Mouse (Mus musculus) midbrain, postnatal 0 days (tissue): ENCODE measurements around the gene Gm21818. TPM values are rescaled to one million over a fixed set of nuclear protein-coding genes. Genes with fewer than 3 reads are reported as not detected.
"Not testable (repeated sequence)": the region's sequence is repeated elsewhere in the genome, so short reads cannot be mapped to it uniquely, and the experiment has no call there.

ENCODE experiments used
- ATAC-seq: fragments of 200-750 bp; cut with Nextera tagmentation; 2 replicates; pipeline ENCODE4 v1.8.0; 2017; ENCODE audit warnings: moderate number of reproducible peaks, mild to moderate bottlenecking, moderate TSS enrichment, moderate library complexity; ENCODE audit not compliant: low FRiP score
- DNase-seq: peaks from one replicate; pipeline ENCODE4 v3.0.0-alpha.2; 2015; ENCODE audit warnings: low spot score
- H3K27ac ChIP-seq: fragments of 300-500 bp; sonication (generic); 2 replicates; pipeline ENCODE4 v1.5.1; 2014; ENCODE audit warnings: low read depth, mild to moderate bottlenecking, low read length, mixed read lengths
- H3K27me3 ChIP-seq: fragments of 300-500 bp; sonication (generic); 2 replicates; pipeline ENCODE4 v1.6.1; 2014; ENCODE audit warnings: low read length, control low read depth, mixed read lengths; ENCODE audit not compliant: insufficient read depth
- H3K36me3 ChIP-seq: fragments of 300-500 bp; sonication (generic); 2 replicates; pipeline ENCODE4 v1.6.1; 2014; ENCODE audit warnings: low read length, control low read depth, mixed read lengths; ENCODE audit not compliant: insufficient read depth
- H3K4me1 ChIP-seq: fragments of 300-500 bp; sonication (generic); 2 replicates; pipeline ENCODE4 v1.6.1; 2014; ENCODE audit warnings: mild to moderate bottlenecking, control low read depth, antibody characterized with exemption, low read length, mixed read lengths; ENCODE audit not compliant: insufficient read depth
- H3K4me2 ChIP-seq: fragments of 300-500 bp; sonication (generic); 2 replicates; pipeline ENCODE4 v1.6.1; 2014; ENCODE audit warnings: low read depth, mild to moderate bottlenecking, low read length, mixed read lengths; ENCODE audit not compliant: poor library complexity, severe bottlenecking
- H3K4me3 ChIP-seq: fragments of 300-500 bp; sonication (generic); 2 replicates; pipeline ENCODE4 v1.5.1; 2014; ENCODE audit warnings: low read depth, mild to moderate bottlenecking, low read length, moderate library complexity
- H3K9ac ChIP-seq: fragments of 300-500 bp; sonication (generic); replicated peaks from 2 replicates; pipeline ENCODE4 v1.6.1; 2014; ENCODE audit warnings: mild to moderate bottlenecking, low read length, moderate library complexity, mixed read lengths; ENCODE audit not compliant: poor library complexity, severe bottlenecking
- H3K9me3 ChIP-seq: fragments of 300-500 bp; sonication (generic); 2 replicates; pipeline ENCODE4 v1.6.1; 2016; ENCODE audit warnings: low read length, control low read depth
- WGBS: fragments of 180-500 bp; shearing (Covaris S2); extraction: QIAGEN DNeasy Blood & Tissue Kit; methylation state at CpG from one replicate; pipeline ENCODE4 v1.1.7; 2014; 5-methylcytosine and 5-hydroxymethylcytosine counted together
- polyA plus RNA-seq: library from polyadenylated mRNA; unstranded; fragments of >200 nt; fragmentation: Nextera tagmentation; extraction: Ambion mirVana; gene quantifications from 2 replicates; pipeline ENCODE4 v1.2.1, GENCODE M21; 2015
- total RNA-seq: library from RNA; depleted of rRNA; stranded (reverse); fragments of >200 nt; gene quantifications from 2 replicates; pipeline ENCODE4 v1.2.3, GENCODE M21; 2014; rRNA removed

The Gm21818 gene
- not detected in 2 replicates for total RNA-seq
- not detected in 2 replicates for polyA plus RNA-seq

DNA sequence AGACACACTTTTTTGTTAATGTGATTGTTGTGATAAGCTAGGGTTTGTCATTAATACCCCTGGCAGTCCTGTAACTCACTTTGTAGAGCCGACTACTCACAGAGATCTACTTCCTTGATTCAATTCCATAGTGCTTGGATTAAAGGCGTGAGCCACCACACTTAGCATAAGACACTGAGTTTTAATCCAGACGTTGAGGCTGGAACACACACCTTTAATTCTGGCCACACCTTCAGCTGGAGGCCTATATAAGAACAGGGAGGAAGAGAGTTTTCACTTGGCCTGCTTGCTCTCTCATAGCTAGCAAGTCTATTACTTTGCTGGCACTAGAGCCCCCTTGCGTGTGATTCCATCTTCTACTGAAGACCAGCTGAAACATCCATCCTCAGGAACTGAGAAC lies at the start of gene Gm21818:
Gene Gm21818 (plus strand): TSS at position 301 of the 400 bp plus-strand sequence.
- H3K4me3 ChIP-seq, H3K27ac ChIP-seq, H3K9me3 ChIP-seq, ATAC-seq, DNase-seq, H3K9ac ChIP-seq, H3K4me1 ChIP-seq, H3K27me3 ChIP-seq, H3K36me3 ChIP-seq, H3K4me2 ChIP-seq: not testable (repeated sequence)
- 79% methylated on average over 4 of the region's 4 CpGs for WGBS

DNA sequence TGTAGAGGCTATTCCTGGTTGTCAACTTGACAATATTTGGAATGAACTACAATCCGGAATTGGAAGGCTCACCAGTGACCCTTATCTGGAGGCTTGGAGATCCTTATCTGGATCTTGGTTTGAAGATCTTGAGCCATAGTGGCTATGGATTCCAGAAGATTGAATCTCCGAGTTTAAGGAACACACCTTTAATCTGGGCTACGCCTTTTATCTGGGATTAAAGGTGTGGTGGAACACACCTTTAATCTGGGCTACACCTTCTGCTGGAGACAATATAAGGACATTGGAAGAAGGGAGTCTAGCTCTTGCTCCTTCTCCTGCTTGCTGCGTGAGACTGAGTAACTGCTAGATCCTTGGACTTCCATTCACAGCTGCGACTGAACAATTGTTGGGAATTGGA lies 32.3 kb upstream of the Gm21818 start, which contains the start of gene Gm20767:
Gene Gm20767 (plus strand): TSS at position 301 of the 400 bp plus-strand sequence.
- H3K27ac ChIP-seq, DNase-seq, H3K9ac ChIP-seq, H3K36me3 ChIP-seq, H3K27me3 ChIP-seq, H3K4me2 ChIP-seq, ATAC-seq, H3K4me1 ChIP-seq, H3K4me3 ChIP-seq, H3K9me3 ChIP-seq: not testable (repeated sequence)
- WGBS, result 98% methylated on average over 2 of the region's 5 CpGs

DNA sequence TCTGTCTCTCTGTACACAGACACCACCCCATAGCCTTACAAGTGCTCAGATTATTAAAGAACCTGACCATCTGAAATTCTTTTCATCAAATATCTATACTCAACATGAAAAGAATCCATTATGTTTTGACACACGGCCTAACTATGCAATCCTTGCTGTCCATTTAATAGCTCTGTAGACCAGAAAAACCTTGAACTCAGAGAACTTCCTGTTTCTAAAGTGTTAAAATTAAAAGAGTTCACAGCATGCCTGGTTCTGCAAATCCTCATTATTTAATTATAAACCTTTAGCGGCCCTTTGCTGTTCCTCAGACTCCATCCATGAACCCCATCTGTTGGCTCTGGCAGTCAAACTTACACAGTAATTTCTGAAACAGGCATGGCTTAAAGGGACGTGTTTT lies 29.9 kb upstream of the Gm21818 start:
- H3K4me2 ChIP-seq, H3K27ac ChIP-seq, H3K4me3 ChIP-seq, H3K4me1 ChIP-seq, H3K9me3 ChIP-seq, DNase-seq, H3K9ac ChIP-seq, ATAC-seq, H3K36me3 ChIP-seq, H3K27me3 ChIP-seq: not testable (repeated sequence)
- 74% methylated on average over 2 of the region's 3 CpGs for WGBS

DNA sequence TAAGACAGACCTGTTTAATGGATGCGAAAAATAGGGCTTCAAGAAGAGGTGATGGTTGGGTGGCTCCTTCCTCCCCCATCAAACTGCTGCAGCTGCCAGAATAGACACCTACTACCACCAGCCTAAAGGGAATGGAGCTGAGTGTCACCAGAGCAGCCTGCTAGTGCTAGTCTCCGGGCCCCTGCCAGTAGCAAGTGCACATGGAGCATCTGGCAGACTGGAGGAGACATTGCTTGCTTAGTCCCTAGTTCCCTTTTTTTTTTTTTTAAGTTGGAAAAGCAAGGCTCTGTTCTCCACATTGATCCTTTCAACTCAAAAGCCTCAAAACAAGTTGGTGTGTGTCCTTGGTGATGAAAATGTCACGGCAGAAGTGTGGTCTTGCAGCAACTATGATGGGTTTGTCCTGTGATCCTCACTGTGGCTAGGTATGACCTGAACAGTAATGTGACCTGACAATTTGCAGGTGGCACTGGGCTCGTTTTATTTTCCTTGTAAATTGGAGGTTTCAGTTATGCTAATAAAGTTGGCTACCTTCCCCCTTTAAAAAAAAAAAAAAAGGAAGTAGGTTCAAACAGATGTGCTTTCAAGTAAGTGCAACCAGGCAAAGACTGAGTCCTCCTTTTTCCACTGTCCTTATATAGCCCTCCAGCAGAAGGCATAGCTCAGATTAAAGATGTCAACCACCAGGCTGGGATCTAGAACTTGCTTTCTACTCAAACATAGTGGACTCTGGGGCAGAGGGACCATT lies 22.4 kb upstream of the Gm21818 start:
- WGBS, result 64% methylated on average over 3 of the region's 4 CpGs

DNA sequence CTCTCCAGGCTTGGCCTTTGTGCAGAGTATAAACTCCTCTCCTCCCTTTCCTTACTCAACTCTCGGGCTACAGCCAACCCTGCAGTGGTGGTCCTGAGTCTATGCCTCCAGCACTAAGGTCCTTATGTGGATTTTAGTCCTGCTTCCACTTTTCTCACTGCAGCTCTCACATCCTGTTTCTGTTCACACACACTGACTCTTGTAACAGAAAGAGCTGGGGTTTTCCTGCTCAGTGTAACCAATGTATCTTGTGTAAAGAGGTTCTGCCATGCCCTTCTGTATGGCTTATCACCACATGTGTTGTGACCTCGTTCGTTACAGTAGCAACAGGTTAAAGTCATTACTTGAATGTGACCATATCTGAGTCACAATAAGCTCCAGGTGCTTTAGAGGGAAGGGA lies 21.6 kb upstream of the Gm21818 start:
- H3K4me2 ChIP-seq, H3K9ac ChIP-seq, H3K27me3 ChIP-seq, ATAC-seq, H3K9me3 ChIP-seq, H3K36me3 ChIP-seq, H3K4me3 ChIP-seq, H3K27ac ChIP-seq, DNase-seq, H3K4me1 ChIP-seq: not testable (repeated sequence)
- 71% methylated on average over 3 of the region's 3 CpGs for WGBS

More for the DNA sequence above, 22.4 kb upstream of the Gm21818 start:
- not testable (repeated sequence) for H3K4me2 ChIP-seq, H3K4me3 ChIP-seq, H3K27ac ChIP-seq, H3K9ac ChIP-seq, H3K27me3 ChIP-seq, H3K4me1 ChIP-seq, H3K36me3 ChIP-seq, ATAC-seq, H3K9me3 ChIP-seq, DNase-seq

DNA sequence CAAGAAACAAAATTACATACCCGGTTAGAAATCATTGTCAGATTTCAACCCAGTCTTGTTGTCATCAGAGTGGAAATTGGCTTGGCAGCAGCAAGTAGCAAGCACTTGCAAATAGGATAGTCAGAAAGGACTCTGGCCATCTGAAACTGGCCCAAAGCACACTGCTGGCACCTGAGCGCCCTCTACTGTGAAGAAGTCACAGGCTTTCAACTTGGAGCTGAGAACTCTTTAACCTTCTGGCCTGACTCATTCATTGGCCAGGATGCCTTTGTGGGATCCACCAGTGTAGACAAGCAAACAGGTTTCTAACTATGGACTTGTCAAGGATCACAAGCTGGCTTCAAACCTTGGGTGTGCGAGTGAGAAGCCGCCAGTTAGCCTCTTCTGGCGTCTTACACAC lies 3.9 kb upstream of the Gm21818 start:
- H3K4me3 ChIP-seq, H3K9me3 ChIP-seq, H3K9ac ChIP-seq, H3K27ac ChIP-seq, H3K4me2 ChIP-seq, H3K36me3 ChIP-seq, H3K27me3 ChIP-seq, H3K4me1 ChIP-seq, DNase-seq, ATAC-seq: not testable (repeated sequence)
- WGBS, result 52% methylated on average over 5 of the region's 5 CpGs

DNA sequence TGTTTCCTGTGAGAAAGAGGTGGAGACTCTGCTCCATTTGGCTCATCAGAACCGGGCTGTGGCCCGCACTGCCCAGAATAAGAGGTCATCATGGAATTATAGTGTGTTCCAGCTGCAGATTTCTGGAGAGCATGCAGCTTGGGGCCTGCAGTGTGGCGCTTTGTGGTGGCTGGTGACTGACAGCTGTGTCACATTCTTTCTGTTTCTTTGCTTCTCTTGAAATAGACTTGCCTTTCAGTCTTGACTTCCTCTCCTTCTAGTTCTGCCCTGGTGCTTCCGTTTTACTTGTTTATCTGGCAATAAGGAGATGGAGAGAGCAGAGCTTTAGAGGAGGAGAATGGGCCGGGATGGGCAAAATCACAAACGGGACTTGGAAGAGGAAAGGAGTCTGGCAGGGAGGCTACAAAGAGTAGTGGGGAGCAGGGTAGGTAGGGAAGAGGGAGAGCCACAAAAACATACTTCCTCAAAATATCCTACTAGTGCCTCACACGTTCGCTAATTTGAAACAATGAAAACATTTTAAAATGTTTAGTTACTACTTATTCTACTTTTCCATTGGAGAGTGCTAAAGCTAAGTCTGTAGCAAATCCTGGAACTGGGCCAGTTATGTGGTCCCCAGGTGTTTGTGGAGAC lies 24.1 kb downstream of the Gm21818 start:
- DNase-seq, H3K27ac ChIP-seq, H3K4me2 ChIP-seq, H3K4me3 ChIP-seq, H3K9ac ChIP-seq, H3K27me3 ChIP-seq, ATAC-seq, H3K36me3 ChIP-seq, H3K9me3 ChIP-seq, H3K4me1 ChIP-seq: not testable (repeated sequence)
- 69% methylated on average over 6 of the region's 8 CpGs for WGBS

DNA sequence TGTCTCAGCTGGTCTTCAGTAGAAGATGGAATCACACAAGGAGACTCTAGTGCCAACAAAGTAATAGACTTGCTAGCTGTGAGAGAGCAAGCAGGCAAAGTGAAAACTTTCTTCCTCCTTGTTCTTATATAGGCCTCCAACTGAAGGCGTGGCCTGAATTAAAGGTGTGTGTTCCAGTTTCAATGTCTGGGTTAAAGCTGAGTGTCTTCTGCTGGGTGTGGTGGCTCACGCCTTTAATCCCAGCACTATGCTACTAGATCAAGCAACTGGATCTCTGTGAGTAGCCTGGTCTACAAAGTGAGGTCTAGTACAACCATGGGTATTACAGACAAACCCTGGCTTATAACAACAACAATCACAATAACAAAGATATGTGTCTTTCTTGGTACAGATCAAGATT lies 43.6 kb downstream of the Gm21818 start, which contains the start of gene Gm21762:
Gene Gm21762 (minus strand): TSS at position 101 of the 400 bp plus-strand sequence.
- H3K36me3 ChIP-seq, H3K4me3 ChIP-seq, DNase-seq, H3K4me2 ChIP-seq, H3K4me1 ChIP-seq, H3K9me3 ChIP-seq, H3K27ac ChIP-seq, H3K27me3 ChIP-seq, ATAC-seq, H3K9ac ChIP-seq: not testable (repeated sequence)
- WGBS, result no CpG with 5 or more reads among the region's 2 CpGs
